Mouse (Mus musculus) E14TG2a.4 (cell line): Measurements from ENCODE around the gene Ubl5.

ENCODE experiments used
- CTCF ChIP-seq: conservative IDR thresholded peaks from 2 replicates; pipeline ENCODE4 v1.5.1; 2014; ENCODE audit warnings: low read length
- NANOG ChIP-seq: IDR thresholded peaks from 2 replicates; pipeline ENCODE4 v1.6.1; 2014; ENCODE audit warnings: borderline replicate concordance, low read length, mixed read lengths
- POU5F1 ChIP-seq: IDR thresholded peaks from 2 replicates; pipeline ENCODE4 v1.6.1; 2014; ENCODE audit warnings: low read length, borderline replicate concordance

DNA sequence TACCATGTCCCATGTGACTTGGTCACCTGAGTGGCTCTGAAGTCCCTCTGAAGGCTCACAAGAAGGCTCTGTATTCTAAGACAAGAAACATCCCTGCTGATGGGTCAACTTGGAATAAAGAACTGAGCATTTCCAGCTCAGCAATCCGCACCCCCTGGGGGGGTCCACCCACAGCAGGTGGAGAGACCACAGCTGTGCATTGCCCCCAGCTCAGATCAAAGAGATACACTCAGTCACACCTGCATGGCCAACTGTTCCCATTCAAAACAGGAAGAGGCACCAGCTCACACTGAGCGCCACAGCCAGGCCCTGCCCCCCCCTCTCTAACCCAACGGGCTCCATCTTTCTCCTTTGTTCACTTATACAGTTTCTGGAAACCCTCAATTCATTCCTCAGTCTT is 6.4 kb upstream of the Ubl5 start:
- TF ChIP-seq CTCF, result no peak
- no peak for TF ChIP-seq POU5F1
- no peak for TF ChIP-seq NANOG
